Mouse (Mus musculus) Patski (cell line): Measurements from ENCODE around the gene Arih1. TPM values are rescaled to one million over a fixed set of nuclear protein-coding genes. Genes with fewer than 3 reads are reported as not detected.

Experiments
- ATAC-seq: fragments of 100-300 bp; one replicate; pipeline ENCODE4 v1.8.0; 2021
- CTCF ChIA-PET: fragments of 350-600 bp; sonication (Branson Sonifier 250); formaldehyde crosslinking; loops from one replicate; lab custom pipeline; 2022; ENCODE audit warnings: inconsistent platforms; lab: Charles Lee
- POLR2A ChIA-PET: fragments of 350-600 bp; sonication (Branson Sonifier 250); formaldehyde crosslinking; loops from one replicate; lab custom pipeline; 2022; ENCODE audit warnings: antibody characterized with exemption, inconsistent platforms; lab: Charles Lee
- DNase-seq: peaks from one replicate; pipeline ENCODE4 v3.0.0-alpha.2; 2011; ENCODE audit warnings: low read depth, low spot score
- H3K27me3 ChIP-seq: fragments of 371-371 bp; one replicate; pipeline ENCODE4 v1.5.1; 2021
- CTCF ChIP-seq: fragments of 100-300 bp; IDR thresholded peaks from one replicate; pipeline ENCODE4 v1.5.1; 2021
- in situ Hi-C: fragments of 300-500 bp; cut with MboI; formaldehyde crosslinking; loops from 3 replicates; pipeline ENCODE4 v1.11.1; 2018; ENCODE audit warnings: low pct_unique_long_range_greater_than_20kb, mixed read lengths
- polyA plus RNA-seq: library from polyadenylated mRNA; unstranded; gene quantifications from one replicate; pipeline ENCODE4 v1.2.3, GENCODE M21; 2021

Gene Arih1
- polyA plus RNA-seq, 1 experiment from 2014 or later, result 74.4 TPM

DNA sequence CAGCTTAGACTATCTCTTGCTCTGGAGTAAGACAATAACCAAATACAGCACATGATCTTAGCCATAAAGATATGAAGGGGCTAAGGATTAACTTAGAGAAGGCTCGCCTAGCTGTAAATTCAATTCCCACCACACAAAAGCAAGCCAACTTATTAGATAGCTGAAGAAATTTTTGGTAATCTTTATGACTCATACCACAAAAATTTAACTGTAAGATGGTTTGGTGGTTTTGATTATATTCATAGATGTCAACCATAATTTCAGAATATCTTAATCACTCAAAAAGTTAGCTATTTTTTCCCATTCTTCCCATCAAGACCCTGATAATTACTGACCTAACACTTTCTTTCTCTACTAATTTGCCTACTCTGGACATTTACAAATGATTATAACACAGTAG lies 17.0 kb downstream of the Arih1 start:
- ChIA-PET CTCF (interaction anchor here (0.8 to 4.8 kb wide), 4 partner anchors 9 to 66 kb away, joined by 3 to 22 read pairs (median 4); no protein-coding TSS in a partner anchor), POLR2A (interaction anchor here (0.6 kb wide), 1 partner anchor 18 kb away, joined by 4 read pairs; no protein-coding TSS in a partner anchor)
- TF ChIP-seq CTCF, result no peak
- ATAC-seq (no peak), DNase-seq (no peak)
- no peaks in the 10 kb centered on the region for H3K27me3 ChIP-seq
- in situ Hi-C loops, result no loop called here

DNA sequence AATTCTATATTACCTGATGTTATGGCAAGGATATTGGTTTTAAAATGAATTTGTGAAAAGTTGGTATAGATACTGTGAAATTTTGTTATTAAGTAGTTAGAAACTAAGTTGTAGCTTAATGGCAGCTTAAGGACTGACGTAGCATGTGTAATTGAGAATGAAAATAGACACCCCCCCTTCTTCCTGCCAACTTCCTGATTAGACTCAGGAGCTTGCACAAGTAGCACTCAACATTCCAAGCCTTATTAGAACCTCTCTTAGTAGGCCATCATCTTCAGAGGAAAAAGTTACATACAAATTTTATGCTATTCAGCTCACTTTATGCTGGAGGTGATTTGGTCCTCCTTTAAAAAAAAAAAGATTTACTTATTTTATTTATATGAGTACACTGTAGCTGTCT lies 22.1 kb downstream of the Arih1 start:
- H3K27me3 ChIP-seq, result no peaks in the 10 kb centered on the region
- TF ChIP-seq CTCF, result no peak
- no peak for ATAC-seq
- in situ Hi-C loops, result no loop called here
- CTCF ChIA-PET, result interaction anchor here (3.3 kb wide), 1 partner anchor 17 kb away, joined by 15 read pairs; no protein-coding TSS in a partner anchor
- POLR2A ChIA-PET, result no interaction called here
- DNase-seq, result no peak

DNA sequence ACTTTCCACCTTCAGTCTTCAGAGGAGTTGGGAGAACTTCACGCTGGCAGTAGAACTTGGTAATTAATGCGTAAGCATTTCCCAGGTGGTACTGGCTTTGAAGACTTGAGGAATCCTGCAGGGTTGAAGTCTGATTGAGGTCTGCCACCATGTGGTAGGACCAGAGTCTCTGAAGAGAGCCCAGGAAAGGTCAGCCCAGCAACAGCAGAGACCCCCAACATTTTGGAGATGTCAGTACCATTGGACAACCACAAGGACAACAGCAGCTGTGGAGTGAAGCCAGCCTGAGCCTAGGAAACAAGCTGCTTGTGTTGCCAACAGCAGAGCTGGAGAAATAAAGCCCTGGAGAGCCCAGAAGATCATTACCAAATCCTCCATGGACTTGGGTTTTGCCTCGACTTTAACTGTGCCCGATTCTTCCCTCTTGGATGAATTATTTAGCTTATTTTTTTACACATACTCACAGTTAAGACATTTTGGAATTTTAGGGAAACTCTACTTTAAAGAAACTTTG lies 27.4 kb downstream of the Arih1 start:
- POLR2A ChIA-PET, result no interaction called here
- CTCF ChIA-PET, result no interaction called here
- ATAC-seq (no peak), DNase-seq (no peak)
- in situ Hi-C loops, result no loop called here
- TF ChIP-seq CTCF, result no peak
- no peaks in the 10 kb centered on the region for H3K27me3 ChIP-seq

DNA sequence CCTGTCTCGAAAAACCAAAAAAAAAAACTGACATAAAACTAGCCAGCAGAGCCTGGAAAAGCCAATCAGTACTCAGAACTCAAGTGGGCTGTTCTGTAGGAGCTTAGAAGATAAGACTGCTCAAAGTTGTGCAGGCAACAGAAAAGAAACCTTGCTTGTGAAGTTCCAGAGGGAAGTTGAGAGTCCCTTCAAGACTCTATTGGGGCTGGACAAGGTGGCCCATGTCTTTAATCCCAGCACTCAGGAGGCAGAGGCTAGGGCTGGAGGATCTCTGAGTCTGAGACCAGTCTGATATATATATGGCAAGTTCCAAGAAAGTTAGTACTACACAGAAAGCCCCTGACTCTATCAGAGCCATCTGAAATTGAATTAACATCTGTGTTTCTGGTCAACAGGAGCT lies 28.0 kb downstream of the Arih1 start:
- DNase-seq (no peak), ATAC-seq (no peak)
- ChIA-PET POLR2A (no interaction called here), CTCF (no interaction called here)
- in situ Hi-C loops, result no loop called here
- H3K27me3 ChIP-seq, result no peaks in the 10 kb centered on the region
- no peak for TF ChIP-seq CTCF

DNA sequence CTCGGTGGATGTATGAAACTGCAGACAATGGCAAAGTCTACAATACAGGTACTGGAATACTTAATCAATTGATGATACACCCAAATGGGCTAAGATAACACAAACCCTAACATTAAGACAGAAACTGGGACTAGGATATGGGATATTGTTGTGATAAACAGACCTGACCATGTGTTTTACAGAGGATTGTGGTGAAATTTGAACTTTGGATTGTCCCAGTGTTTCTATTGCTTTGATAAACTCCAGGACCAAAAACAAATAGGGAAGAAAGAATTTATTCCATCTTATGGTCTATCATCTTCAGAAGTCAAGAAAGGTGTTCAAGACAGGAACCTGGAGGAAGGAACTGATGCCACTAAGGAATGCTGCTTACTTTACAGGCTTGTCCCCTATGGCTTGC lies 28.7 kb downstream of the Arih1 start:
- in situ Hi-C loops, result no loop called here
- POLR2A ChIA-PET, result no interaction called here
- ATAC-seq, result no peak
- TF ChIP-seq CTCF, result no peak
- no peaks in the 10 kb centered on the region for H3K27me3 ChIP-seq
- no peak for DNase-seq
- CTCF ChIA-PET, result no interaction called here

DNA sequence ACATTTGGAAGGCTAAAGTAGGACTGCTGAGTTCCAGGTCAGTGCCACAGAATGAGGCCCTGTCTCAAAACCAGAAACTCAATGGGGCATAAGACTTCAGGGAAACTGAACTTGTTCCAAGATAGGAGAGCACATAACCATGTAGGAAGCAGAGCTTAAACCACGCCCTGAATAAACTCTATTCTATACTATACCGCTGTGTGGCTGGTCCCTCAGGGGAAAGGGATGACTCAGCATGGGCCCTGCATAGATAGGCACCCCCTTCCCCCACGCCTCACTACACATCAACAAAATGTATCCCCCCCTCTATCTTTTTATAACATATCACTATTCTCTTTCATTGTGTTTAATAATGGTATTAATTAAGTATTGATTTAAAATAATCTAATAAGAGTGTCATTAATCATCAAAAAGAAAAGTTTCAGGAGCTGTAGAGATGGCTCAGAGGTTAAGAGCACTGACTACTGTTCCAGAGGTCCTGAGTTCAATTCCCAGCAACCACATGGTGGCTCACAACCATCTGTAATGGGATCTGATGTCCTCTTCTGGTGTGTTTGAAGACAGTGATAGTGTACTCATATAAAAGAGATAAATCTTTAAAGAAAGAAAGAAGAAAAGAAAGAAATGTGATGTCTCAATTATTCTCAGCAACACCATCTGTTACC lies 30.9 kb downstream of the Arih1 start:
- ATAC-seq, result no peak
- no peaks in the 10 kb centered on the region for H3K27me3 ChIP-seq
- CTCF ChIA-PET, result no interaction called here
- POLR2A ChIA-PET, result no interaction called here
- in situ Hi-C loops, result no loop called here
- no peak for DNase-seq
- no peak for TF ChIP-seq CTCF

DNA sequence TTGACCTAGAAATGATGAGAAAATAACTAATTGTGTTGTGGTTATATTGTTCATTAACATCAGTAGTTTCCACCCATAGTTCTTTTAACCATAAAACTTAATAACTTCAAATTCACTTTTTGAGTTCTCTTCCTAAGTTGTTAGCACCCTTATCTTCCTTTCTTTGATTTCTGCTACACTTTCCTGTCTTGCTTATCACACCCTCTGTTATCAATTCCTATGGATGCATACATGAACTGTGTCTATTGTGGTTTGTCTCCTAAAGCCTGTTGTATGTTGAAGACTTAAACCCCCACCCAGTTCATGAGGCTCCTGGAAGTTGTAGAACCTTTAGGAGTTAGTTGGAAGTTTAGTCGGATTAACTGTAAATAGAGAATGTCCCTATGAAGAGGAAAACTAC lies 52.7 kb downstream of the Arih1 start:
- TF ChIP-seq CTCF, result no peak
- DNase-seq, result no peak
- POLR2A ChIA-PET, result no interaction called here
- CTCF ChIA-PET, result interaction anchor here (1.9 kb wide), 1 partner anchor 10 kb away, joined by 6 read pairs; no protein-coding TSS in a partner anchor
- H3K27me3 ChIP-seq, result no peaks in the 10 kb centered on the region
- in situ Hi-C loops, result no loop called here
- no peak for ATAC-seq

DNA sequence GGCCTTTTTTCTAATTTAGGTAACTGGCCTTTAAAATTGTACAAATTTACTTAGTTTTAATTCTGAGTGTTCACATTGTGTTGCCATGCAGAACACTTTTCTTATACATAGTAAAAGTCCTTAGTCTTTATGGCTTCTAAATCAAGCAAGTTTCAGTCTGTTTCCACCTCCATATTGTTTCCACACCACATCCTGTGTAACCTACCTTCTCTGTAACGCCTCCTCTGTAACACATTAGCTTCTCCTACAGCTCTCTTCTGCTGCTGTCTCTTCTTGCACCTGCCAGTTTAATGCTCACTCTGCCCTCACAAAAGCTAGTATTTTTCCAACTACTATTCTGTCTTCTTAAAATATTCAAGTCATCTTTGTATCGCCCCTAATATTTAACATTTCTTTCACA lies 54.8 kb downstream of the Arih1 start:
- ChIA-PET CTCF (interaction anchor here (1.9 kb wide), 1 partner anchor 12 kb away, joined by 6 read pairs; no protein-coding TSS in a partner anchor), POLR2A (no interaction called here)
- ATAC-seq (no peak), DNase-seq (no peak)
- in situ Hi-C loops, result no loop called here
- H3K27me3 ChIP-seq, result no peaks in the 10 kb centered on the region
- TF ChIP-seq CTCF, result no peak

DNA sequence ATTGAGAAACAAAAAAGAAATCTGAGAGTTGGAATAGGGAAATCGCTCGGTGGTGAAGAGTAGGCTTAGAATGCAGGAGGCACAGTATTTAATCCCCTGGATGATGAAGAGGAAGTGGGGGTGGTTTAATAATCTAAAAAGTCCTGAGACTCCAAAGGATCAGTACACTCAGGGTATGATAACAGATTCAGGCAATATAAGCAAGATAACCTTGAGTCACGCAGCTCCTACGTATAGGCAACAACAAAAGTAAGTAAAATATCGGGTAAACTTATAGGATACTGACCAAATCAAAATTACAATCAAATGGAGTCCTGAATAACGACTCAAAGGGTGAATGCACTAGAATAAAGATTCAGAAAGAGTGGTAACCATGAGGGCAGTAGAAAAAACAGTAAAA lies 65.9 kb downstream of the Arih1 start:
- no peak for TF ChIP-seq CTCF
- CTCF ChIA-PET, result interaction anchor here (1.0 to 1.1 kb wide), 2 partner anchors 16 to 129 kb away, joined by 3 read pairs; partner anchors contain the start of gene Adpgk
- in situ Hi-C loops, result no loop called here
- no peak for DNase-seq
- POLR2A ChIA-PET, result no interaction called here
- H3K27me3 ChIP-seq, result no peaks in the 10 kb centered on the region
- ATAC-seq, result no peak

DNA sequence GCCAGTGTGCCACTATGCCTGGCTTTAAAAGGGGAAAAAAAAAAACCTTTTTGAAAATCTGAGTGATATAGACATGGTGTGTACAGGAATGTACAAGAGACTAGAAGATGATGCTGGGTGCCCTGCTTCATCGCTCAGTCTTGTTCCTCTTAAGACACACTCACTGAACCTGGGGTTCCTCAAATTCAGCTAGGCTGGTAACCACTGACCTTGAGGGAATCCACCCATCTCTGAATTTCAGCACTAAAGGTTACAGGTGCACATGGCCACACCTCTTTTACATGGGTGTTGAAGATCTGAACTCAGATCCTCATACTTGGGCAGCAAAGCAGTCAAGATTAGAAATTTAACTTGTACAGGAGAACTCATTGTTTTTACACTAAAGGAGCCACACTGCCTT lies 79.1 kb downstream of the Arih1 start:
- in situ Hi-C loops, result no loop called here
- POLR2A ChIA-PET, result no interaction called here

DNA sequence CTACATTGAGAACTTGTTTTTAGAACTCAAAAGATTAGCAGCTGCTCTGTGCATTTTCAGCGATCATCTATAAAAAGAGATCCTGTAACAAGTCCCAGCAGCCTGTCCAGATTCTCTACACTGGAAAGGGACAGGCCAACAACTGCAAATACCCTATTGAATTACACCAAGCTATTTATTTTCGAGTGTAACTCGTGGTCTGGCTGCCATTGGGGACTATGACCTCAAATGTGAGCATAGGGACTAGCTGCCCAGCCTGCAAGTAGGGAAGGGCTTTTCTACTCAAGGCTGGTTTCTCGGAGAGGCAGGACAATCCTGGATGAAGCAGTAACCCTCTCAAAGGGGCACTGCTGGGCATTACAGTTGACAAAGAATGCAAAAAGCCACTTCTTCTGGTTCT lies 97.3 kb downstream of the Arih1 start:
- in situ Hi-C loops, result no loop called here
- CTCF ChIA-PET, result no interaction called here
- H3K27me3 ChIP-seq, result no peaks in the 10 kb centered on the region
- no peak for DNase-seq
- TF ChIP-seq CTCF, result no peak
- ATAC-seq, result no peak
- POLR2A ChIA-PET, result no interaction called here

More for the DNA sequence above, 79.1 kb downstream of the Arih1 start:
- ATAC-seq (no peak), DNase-seq (no peak)
- TF ChIP-seq CTCF, result no peak
- CTCF ChIA-PET, result interaction anchor here (1.0 to 1.1 kb wide), 2 partner anchors 9 to 75 kb away, joined by 3 read pairs; no protein-coding TSS in a partner anchor
- H3K27me3 ChIP-seq, result no peaks in the 10 kb centered on the region
